Mouse (Mus musculus): ENCODE measurements around the gene 1700049E17Rik1.
"Not testable (repeated sequence)": the region's sequence is repeated elsewhere in the genome, so short reads cannot be mapped to it uniquely, and the experiment has no call there.

Gene 1700049E17Rik1

DNA sequence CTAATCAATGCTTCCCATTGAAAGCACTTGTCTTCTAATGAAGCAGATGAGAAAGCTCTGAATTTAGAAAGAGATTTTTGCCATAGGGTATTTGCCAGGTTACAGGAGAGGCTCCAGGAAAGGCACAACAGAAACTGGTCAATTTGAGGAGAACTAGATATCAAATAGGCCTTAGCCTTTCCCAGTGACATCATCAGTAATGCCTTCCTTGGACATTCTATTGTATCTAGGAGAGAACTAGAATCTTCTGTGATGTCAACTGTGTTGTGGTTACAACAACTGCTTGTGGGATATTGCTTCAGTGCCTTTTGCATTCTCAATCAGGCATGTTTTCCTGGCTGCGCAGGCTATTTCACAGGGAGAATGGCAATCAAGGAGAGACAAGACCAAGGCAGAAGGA is at the start of gene 1700049E17Rik1:
Gene 1700049E17Rik1, plus strand, starts transcription at position 301 of the 400 bp plus-strand sequence.
- not testable (repeated sequence) for DNase-seq

DNA sequence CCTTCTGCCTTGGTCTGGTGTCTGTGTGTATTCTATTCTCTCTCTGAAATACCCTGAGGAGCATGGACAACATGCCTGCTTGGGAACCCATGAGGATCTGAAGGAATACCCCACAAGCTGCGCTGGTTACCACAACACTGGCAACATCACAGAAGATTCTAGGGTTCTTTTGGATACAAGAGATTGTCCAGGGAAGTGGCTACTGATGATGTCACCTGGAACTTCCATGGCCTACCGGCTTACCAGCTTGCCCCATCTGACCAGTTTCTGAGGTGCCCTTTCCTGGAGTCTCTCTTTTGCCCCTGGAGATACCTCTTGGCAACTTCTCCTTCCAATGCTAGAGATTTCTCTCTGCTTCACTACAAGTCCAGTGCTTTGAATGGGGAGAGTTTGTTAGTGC is 17.6 kb upstream of the 1700049E17Rik1 start, which contains the start of gene Gm7980:
Gene Gm7980, minus strand, starts transcription at position 101 of the 400 bp plus-strand sequence.
- not testable (repeated sequence) for DNase-seq

DNA sequence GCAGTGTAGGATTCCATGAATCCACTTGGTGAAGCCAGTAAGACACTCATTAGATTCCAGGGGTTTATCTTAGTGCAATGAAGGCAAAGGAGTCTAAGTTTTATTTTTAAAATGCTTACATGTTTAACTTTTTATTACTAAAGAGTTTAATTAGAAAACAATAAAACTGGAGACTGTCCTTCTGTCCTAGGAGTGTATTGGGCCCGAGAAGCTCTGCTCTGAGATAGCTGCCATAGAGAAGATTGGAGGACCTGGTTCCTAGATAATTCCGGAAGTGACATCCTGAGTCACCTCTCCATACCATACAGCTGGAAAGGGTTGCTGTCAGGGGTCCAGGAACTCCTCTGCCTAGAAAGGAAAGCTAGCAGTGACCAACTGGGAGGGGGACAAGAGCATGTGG is 18.9 kb downstream of the 1700049E17Rik1 start, which contains the start of gene 1700024B05Rik:
Gene 1700024B05Rik, plus strand, starts transcription at position 301 of the 400 bp plus-strand sequence.
- DNase-seq, result not testable (repeated sequence)

DNA sequence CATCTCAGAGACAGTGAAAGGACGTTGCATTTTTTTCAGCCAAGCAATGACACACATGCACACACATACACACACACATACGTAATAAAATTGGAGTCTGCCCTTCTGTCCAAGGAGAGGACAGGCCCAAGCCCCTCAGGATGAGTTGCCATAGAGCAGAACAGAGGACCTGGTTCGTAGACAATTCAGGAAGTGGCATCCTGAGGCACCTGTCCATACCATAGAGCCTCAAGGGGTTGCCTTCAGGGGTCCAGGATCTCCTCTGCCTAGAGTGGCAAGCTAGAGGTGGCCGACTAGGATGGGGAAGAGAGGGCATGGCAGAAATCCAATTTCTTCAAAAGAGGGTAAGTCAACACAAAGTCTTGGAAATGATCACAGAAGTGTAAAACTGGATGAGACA is 39.3 kb downstream of the 1700049E17Rik1 start:
- peak in 1 of 2 experiments; percentile 35 for DNase-seq

DNA sequence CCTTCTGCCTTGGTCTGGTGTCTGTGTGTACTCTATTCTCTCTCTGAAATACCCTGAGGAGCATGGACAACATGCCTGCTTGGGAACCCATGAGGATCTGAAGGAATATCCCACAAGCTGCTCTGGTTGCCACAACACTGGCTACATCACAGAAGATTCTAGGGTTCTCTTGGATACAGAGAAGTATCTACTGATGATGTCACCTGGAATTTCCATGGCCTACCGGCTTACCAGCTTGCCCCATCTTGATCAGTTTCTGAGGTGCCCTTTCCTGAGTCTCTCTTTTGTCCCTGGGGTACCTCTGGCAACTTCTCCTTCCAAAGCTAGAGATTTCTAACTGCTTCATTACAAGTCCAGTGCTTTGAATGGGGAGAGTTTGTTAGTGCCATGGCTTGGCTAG is 43.1 kb downstream of the 1700049E17Rik1 start, which contains the start of gene Gm6401:
Gene Gm6401, minus strand, starts transcription at position 101 of the 400 bp plus-strand sequence.
- DNase-seq, result not testable (repeated sequence)

DNA sequence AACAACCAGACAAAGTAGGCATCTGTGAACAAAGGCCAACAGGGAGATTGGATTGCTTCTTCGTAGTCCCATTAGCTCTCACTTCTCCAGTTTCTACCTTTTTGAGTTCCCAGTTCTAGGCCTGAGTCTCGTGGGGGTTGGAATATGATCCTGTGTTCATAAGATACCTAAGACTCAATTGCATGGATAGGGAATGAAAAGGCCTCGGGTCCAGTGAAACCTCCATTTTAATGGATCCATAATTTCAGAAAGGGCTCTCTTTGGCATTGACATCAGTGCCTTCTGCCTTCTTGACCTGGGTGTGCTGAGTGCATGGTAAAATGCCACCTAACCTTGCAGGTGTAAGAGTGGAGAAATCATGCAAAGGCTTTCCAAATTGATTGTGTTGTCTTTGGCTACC is 43.8 kb downstream of the 1700049E17Rik1 start:
- DNase-seq, result not testable (repeated sequence)

All from kidney, postnatal 25 days (tissue).